Mouse (Mus musculus): ENCODE data around the gene Rtkn.

DNA sequence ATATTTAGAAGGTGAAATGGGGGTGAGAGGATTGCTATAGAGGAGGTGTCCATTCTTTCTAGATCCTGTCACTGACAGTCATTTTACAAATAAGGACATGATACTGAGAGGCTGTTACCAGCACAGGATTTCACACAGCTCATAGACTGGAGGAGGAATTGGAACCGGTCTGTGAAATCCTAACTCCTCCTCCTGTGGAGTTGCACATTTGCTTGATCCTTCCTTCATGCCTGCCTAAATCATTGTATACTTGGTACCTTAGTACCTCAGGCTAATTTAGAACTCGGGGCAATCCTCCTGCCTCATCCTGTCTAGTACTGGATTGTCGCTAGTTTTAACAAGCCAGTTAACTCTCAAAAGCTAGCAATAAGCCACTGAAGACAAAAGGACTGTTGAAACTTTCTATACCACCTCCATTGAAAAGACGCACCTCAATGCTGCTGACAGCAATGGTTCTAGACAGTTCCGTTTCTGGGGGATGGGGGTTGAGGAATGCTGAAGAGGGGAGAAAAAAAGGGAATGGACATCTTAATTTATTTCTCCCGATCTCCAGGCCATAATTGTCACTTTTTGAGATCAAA lies 29.9 kb downstream of the Rtkn start:
- TF ChIP-seq GATA1 (IDR thresholded peaks at IDR 0.05; ENCODE audit: low read length), result no peak
- TF ChIP-seq TAL1 (IDR thresholded peaks at IDR 0.05; ENCODE audit: low read length), result no peak
